Mouse (Mus musculus) embryonic facial prominence, embryonic 10.5 days (tissue): ENCODE measurements around the gene Rfwd3. TPM values are rescaled to one million over a fixed set of nuclear protein-coding genes. Genes with fewer than 3 reads are reported as not detected.
"Not testable (repeated sequence)": the region's sequence is repeated elsewhere in the genome, so short reads cannot be mapped to it uniquely, and the experiment has no call there.

ENCODE experiments used
- DNase-seq: peaks from one replicate; pipeline ENCODE4 v3.0.0-alpha.2; 2017; ENCODE audit warnings: low spot score
- H3K27ac ChIP-seq: fragments of 300-500 bp; sonication (generic); replicated peaks from 2 replicates; pipeline ENCODE4 v1.5.1; 2016; ENCODE audit warnings: mild to moderate bottlenecking
- H3K27me3 ChIP-seq: fragments of 300-500 bp; sonication (generic); replicated peaks from 2 replicates; pipeline ENCODE4 v1.6.1; 2016; ENCODE audit warnings: low read depth, mild to moderate bottlenecking; ENCODE audit not compliant: poor library complexity, severe bottlenecking
- H3K36me3 ChIP-seq: fragments of 300-500 bp; sonication (generic); replicated peaks from 2 replicates; pipeline ENCODE4 v1.6.1; 2016; ENCODE audit warnings: mild to moderate bottlenecking, moderate library complexity
- H3K4me1 ChIP-seq: fragments of 300-500 bp; sonication (generic); 2 replicates; pipeline ENCODE4 v1.6.1; 2016
- H3K4me3 ChIP-seq: fragments of 300-500 bp; sonication (generic); 2 replicates; pipeline ENCODE4 v1.5.1; 2016; ENCODE audit warnings: mild to moderate bottlenecking, moderate library complexity
- H3K9me3 ChIP-seq: fragments of 300-500 bp; sonication (generic); 2 replicates; pipeline ENCODE4 v1.6.1; 2016; ENCODE audit warnings: mild to moderate bottlenecking
- WGBS: fragments of 180-500 bp; shearing (Covaris S2); methylation state at CpG from one replicate; pipeline ENCODE4 v1.1.7; 2016; 5-methylcytosine and 5-hydroxymethylcytosine counted together
- polyA plus RNA-seq: library from polyadenylated mRNA; unstranded; fragments of >200 nt; fragmentation: Nextera tagmentation; extraction: Ambion mirVana; gene quantifications from 2 replicates; pipeline ENCODE4 v1.2.1, GENCODE M21; 2016

The Rfwd3 gene
- polyA plus RNA-seq: 97.9 and 109 TPM in 2 replicates

DNA sequence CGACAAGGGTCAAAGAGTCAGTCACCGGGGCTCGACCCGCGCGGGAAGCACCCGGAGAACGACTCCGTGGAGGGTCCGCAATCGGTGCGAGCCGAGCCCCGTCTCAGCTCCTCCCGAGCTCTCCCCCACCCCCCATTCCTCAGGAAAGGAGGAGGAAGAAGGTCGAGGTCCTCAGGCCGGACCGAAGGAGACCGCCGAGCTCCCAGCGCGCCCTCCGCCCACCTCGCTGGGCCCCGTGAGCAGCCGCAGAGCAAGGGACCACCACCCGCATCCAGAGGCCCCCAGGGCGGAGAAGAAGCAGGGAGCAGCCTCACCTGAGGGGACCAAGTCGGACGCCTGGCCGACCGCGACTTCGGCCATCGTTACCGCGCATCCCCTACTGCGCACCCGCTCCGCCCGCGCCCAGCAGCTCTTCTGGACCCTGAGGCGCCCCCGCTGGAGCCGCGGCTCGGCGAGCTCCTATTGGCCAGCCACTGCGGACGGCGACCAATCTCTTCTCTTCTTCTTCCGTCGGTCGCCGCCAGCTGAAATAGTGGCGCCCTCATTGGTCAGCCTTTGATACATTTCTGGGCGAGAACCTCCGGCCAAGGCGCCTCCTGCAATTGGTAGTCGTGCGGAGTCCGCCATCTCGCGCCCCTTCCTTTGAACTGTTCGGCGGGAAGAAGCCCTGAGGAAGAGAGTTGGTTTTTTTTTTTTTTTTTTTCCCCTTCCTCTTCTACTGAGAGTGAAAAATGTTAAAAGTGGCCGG is at the start of gene Rfwd3:
Rfwd3 (minus strand) TSS at position 402 of the 748 bp plus-strand sequence.
- Histone ChIP-seq H3K4me3 (peak within 1 kb of the TSS; percentile 86), H3K36me3 (peaks cover 20% of the 10 kb centered on the region), H3K9me3 (no peaks in the 10 kb centered on the region), H3K27ac (peak within 1 kb of the TSS; percentile 98), H3K4me1 (peaks cover 14% of the 10 kb centered on the region), H3K27me3 (no peaks in the 10 kb centered on the region)
- peak; percentile 98 for DNase-seq
- under 1% methylated on average over 67 of the region's 67 CpGs for WGBS

DNA sequence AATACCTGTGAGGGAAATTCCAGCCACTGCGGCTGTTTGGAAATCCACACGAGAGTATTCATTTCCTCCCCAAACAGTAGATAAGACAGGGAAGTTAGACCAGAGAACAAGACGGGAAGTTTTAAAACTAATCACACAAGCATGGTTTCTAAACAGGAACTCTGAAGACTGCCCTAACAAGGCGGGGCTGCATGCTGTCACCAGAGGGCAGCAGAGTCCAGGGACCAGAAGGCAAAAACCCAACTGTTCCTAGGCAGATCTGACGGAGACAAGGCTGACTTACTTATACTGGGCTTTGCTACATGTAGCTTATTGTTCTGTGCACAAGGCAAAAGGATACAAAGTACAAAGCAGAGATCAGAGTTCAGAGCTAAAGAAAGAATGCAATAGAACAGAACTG is 43.2 kb upstream of the Rfwd3 start:
- no peaks in the 10 kb centered on the region; the same call in 1 of the 2 replicates for H3K4me1 ChIP-seq
- peak; percentile 80 for DNase-seq
- no peaks in the 10 kb centered on the region for H3K36me3 ChIP-seq
- H3K27me3 ChIP-seq: peaks cover 24% of the 10 kb centered on the region
- no peak overlapping the region for H3K4me3 ChIP-seq
- WGBS: 12% methylated on average over 5 of the region's 5 CpGs
- H3K27ac ChIP-seq: no peak overlapping the region
- H3K9me3 ChIP-seq: no peaks in the 10 kb centered on the region

DNA sequence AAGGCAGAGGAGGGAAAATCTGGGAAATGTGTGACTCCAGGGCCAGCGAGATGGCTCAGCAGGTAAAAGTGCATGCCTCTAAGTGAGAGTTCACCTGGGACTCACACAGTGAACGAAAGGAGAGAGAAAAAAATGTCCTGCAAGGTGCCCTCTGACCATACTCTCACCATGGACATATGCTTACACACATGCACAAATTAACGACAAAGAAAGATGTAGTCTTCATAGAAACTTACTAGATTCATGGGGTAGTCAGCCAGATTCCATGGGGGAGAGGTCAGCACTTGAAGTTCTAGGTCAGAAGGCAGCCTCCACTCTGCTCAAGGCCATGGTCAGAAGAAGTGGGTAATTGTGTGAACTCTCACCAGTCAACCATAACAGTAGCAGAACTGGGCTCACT is 40.2 kb upstream of the Rfwd3 start:
- peaks cover 53% of the 10 kb centered on the region for H3K27me3 ChIP-seq

DNA sequence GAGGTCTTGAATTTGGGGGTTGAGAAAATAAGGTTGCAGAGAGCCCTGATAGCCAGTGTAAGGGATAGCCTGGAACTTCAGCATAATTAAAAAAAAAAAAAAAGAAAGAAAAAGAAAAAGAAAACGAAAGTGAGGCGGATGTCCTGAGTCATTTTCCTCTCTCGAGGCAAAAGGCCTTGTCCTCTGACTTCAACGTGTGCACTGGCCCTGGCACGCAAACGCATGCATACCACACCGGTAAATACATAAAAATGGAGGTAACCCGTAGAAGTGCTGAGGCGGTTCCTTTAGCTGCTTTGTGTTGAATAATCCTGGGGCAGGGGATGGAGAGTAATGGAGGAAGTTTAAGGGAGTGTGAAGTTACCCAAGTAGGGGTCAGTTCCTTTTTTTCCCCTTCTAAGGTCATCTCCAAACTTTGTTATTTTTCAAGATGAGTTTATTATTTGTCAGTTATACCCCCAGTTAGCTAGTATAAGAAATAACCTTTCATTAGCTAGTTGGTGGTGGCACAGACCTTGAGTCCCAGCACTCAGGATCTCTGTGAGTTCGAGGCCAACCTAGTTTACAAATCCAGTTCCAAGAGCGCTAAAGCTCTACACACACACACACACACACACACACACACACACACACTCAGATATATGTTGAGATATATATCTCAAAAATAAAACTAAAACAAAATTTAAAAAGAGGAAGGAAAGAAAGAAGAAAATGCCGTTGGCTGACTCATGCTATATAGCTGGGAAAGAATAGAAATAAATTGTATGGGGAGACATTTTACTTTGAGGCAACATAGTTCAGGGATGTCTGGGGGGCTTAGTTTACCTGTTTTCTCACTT is 38.6 kb upstream of the Rfwd3 start:
- Histone ChIP-seq H3K36me3 (no peaks in the 10 kb centered on the region), H3K9me3 (no peaks in the 10 kb centered on the region), H3K4me3 (peak overlapping the region; percentile 60), H3K27me3 (peaks cover 66% of the 10 kb centered on the region), H3K27ac (no peak overlapping the region), H3K4me1 (peaks cover 8% of the 10 kb centered on the region)
- no peak for DNase-seq
- 49% methylated on average over 12 of the region's 12 CpGs for WGBS

More for the DNA sequence above, 40.2 kb upstream of the Rfwd3 start:
- Histone ChIP-seq H3K4me3 (no peak overlapping the region), H3K27ac (no peak overlapping the region), H3K4me1 (peaks cover 8% of the 10 kb centered on the region), H3K9me3 (no peaks in the 10 kb centered on the region), H3K36me3 (no peaks in the 10 kb centered on the region)
- WGBS: 76% methylated on average over 3 of the region's 3 CpGs
- DNase-seq: no peak

DNA sequence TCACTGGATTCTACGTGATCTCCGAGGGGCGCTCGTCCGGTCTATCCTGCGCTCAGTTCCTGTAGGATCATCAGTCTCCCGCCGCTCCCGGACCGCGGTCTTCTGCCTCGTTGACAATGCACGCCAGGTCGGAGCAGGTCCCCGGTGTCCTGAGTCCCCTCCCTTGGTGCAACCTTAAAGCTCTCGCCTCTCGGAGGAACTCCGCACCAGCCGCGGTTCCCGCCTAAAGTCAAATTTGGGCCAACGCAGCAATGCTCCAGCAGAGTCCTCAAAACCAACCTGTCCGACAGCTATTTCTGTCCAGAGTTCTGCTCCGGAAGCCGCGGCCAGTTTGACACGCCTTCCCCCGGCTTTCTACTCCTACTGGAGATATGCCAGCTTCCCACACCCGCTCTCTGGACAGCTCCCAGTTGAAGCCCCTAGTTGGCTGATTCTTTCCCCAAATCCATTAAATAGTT is 37.9 kb upstream of the Rfwd3 start, which contains the start of gene Mlkl:
Mlkl (minus strand) TSS at position 288 of the 458 bp plus-strand sequence.
- peak; percentile 60 for DNase-seq
- Histone ChIP-seq H3K9me3 (no peaks in the 10 kb centered on the region), H3K4me3 (peak within 1 kb of the TSS; percentile 60), H3K36me3 (no peaks in the 10 kb centered on the region), H3K27me3 (peaks cover 69% of the 10 kb centered on the region), H3K4me1 (peaks cover 8% of the 10 kb centered on the region), H3K27ac (no peak within 1 kb of the TSS)
- WGBS: 1% methylated on average over 29 of the region's 29 CpGs

DNA sequence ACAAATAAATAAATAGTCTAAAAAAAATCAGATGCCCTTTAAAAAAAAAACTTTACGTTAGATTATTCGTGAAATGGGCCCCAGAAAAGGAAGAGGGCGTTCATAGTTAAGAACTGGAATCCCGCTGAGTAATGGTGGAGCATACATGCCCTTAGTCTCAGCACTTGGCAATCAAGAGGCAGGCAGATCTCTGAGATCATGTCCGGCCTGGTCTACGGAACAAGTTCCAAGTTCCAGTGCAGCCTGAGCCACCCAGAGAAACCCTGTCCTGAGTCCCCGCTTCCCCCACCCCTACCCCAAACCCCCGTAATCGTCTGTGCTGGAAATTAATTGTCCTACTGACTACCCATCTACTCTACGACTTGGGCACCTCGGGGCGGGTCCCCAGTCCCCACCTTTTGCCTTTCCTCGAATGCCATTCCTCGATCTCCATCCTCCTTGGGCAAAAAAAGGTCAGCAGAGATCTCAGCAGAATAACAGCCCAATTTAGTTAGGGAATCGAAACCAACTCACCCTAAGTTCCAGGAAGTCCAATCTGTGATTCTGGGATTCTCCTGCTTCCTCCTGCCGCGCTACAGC is 37.4 kb upstream of the Rfwd3 start:
- WGBS: 26% methylated on average over 17 of the region's 17 CpGs
- no peak overlapping the region for H3K27ac ChIP-seq
- H3K27me3 ChIP-seq: peaks cover 69% of the 10 kb centered on the region
- no peak for DNase-seq
- no peaks in the 10 kb centered on the region for H3K9me3 ChIP-seq
- H3K36me3 ChIP-seq: no peaks in the 10 kb centered on the region
- peak overlapping the region; percentile 60 for H3K4me3 ChIP-seq
- H3K4me1 ChIP-seq: peaks cover 8% of the 10 kb centered on the region

DNA sequence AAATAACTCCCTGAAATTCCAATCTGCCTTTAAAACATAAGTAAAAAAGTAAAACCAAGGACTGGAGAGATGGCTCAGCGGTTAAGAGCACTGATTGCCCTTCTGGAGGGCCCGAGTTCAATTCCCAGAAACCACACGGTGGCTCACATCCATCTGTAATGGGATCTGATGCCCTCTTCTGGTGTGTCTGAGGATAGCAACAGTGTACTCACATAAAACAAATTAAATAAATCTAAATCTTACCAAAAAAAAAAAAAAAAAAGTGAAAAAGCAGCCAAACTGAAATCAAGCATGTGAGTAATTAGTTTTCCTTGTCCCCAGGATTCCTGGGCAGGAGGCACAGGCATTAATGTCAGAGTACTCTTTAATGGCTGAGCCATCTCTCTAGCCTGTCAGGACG is 36.7 kb upstream of the Rfwd3 start:
- Histone ChIP-seq H3K27me3 (peaks cover 69% of the 10 kb centered on the region), H3K4me1 (peaks cover 8% of the 10 kb centered on the region), H3K36me3 (no peaks in the 10 kb centered on the region), H3K9me3 (no peaks in the 10 kb centered on the region), H3K4me3 (no peak overlapping the region), H3K27ac (no peak overlapping the region)
- WGBS: 80% methylated on average over 4 of the region's 4 CpGs
- no peak for DNase-seq

DNA sequence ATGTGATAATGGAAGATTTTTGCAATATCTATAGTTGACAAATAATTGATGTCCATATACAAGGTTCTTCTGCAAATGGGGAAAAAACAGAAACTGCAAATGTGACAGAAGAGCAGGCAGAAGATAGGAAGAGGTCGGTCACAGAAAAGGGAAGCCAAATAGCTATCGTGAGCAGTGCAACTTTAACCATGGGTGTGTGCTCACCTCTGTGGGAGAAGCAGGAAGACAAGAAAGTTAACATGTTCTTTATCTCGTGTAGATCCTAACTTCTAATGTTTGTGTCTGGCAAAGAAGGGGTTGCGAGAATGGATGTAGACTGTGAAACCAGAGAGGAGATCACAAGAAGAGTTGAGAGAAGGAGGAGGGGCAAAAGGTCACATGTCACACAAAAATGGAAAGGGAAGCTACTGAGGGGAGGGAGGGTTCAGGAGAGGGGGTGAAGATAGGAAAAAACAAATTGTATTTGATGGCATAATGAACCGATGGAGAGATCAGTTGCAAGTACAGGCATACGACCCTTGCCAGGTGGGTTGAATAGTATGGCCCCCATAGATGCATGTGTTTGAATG is 25.3 kb upstream of the Rfwd3 start:
- DNase-seq: no peak
- Histone ChIP-seq H3K9me3 (no peaks in the 10 kb centered on the region), H3K27me3 (no peaks in the 10 kb centered on the region), H3K36me3 (no peaks in the 10 kb centered on the region), H3K4me1 (no peaks in the 10 kb centered on the region), H3K27ac (no peak overlapping the region), H3K4me3 (no peak overlapping the region)
- WGBS: 83% methylated on average over 6 of the region's 6 CpGs

DNA sequence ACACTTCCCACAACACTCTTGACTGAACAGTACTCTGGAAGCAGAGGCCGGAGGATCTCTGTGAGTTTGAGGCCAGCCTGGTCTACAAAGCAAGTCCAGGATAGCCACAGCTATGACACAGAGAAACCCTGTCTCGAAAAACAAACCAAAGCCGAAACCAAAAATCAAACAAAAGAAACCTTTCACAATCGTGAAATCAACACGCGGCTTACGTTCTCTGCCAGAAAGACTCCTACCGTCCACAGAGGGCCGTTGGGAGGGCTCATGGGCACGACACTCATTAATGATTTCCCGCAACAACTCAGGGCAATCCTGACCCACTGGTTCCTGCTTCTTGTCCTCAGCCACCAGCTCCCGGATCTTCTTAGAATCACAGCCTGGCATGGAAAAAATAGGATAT is 14.7 kb upstream of the Rfwd3 start:
- DNase-seq: no peak
- no peaks in the 10 kb centered on the region for H3K36me3 ChIP-seq
- 90% methylated on average over 12 of the region's 12 CpGs for WGBS
- H3K4me3 ChIP-seq: no peak overlapping the region
- H3K27me3 ChIP-seq: no peaks in the 10 kb centered on the region
- H3K4me1 ChIP-seq: no peaks in the 10 kb centered on the region
- no peaks in the 10 kb centered on the region for H3K9me3 ChIP-seq
- H3K27ac ChIP-seq: no peak overlapping the region

DNA sequence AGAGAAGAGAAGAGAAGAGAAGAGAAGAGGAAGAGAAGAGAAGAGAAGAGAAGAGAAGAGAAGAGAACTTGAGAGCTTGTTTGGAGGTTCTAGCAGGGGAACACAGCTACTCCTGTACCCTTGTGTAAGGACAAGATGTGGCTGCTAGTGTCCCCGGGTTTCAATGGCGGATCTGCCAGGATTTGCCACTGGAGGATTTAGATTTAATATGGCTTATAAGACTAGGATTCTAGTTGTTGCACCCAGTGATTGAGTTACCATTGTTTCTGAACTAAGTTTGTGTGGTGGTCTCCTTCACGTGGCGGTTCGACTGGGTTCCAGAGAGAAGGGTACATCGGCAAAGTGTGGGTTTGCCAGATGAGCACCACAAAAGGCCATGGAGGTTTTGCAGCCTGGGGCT is 13.9 kb upstream of the Rfwd3 start:
- H3K4me1 ChIP-seq, H3K9me3 ChIP-seq, H3K36me3 ChIP-seq, DNase-seq, H3K4me3 ChIP-seq, H3K27me3 ChIP-seq, H3K27ac ChIP-seq: not testable (repeated sequence)
- WGBS: 94% methylated on average over 6 of the region's 6 CpGs

DNA sequence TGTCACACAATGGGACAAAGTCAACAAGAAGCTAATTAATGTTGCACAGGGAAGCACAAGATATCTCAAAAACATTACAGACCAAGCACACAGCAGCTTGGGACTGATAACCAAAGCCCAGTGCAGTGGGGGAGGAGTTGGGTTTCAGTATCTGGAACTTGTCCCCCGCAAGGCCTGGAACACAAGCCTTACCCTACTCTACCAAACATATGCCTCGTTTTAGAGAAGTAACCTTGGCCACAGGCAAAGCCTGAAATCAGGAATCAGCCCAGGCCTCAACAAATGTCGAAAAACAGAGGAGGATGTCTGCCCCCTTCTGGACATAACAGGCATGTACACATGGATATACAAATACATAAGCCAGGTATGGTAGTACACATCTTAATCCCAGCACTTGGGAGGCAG is 12.7 kb upstream of the Rfwd3 start:
- H3K4me3 ChIP-seq: no peak overlapping the region
- no peaks in the 10 kb centered on the region for H3K36me3 ChIP-seq
- WGBS: 79% methylated on average over 3 of the region's 3 CpGs
- H3K9me3 ChIP-seq: no peaks in the 10 kb centered on the region
- H3K27ac ChIP-seq: no peak overlapping the region
- no peaks in the 10 kb centered on the region for H3K27me3 ChIP-seq
- H3K4me1 ChIP-seq: no peaks in the 10 kb centered on the region
- DNase-seq: no peak

DNA sequence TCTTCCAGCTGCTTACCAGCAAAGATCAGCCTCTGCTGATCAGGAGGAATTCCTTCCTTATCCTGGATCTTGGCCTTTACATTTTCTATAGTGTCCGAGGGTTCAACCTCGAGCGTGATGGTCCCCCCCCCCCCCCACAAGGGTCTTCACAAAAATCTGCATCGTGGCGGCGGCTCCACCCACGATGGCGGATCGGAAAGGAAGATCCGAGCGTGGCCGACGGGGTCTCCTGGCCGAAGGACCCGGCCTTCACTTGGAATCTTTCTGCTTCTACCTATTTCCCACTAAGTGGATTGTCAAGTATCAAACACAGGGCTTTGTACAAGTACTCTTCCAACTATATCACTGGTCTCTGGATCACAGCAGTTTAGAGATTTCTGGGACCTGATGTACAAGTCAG is 10.0 kb upstream of the Rfwd3 start:
- H3K9me3 ChIP-seq, H3K27me3 ChIP-seq, H3K4me3 ChIP-seq, DNase-seq, H3K36me3 ChIP-seq, H3K27ac ChIP-seq, H3K4me1 ChIP-seq: not testable (repeated sequence)
- 91% methylated on average over 15 of the region's 15 CpGs for WGBS
